Mouse (Mus musculus): ENCODE measurements around the gene Mnx1. TPM values are rescaled to one million over a fixed set of nuclear protein-coding genes. Genes with fewer than 3 reads are reported as not detected.
"Not testable (repeated sequence)": the region's sequence is repeated elsewhere in the genome, so short reads cannot be mapped to it uniquely, and the experiment has no call there.

Gene Mnx1
- polyA plus RNA-seq, 1 experiment, result 0.45 TPM

DNA sequence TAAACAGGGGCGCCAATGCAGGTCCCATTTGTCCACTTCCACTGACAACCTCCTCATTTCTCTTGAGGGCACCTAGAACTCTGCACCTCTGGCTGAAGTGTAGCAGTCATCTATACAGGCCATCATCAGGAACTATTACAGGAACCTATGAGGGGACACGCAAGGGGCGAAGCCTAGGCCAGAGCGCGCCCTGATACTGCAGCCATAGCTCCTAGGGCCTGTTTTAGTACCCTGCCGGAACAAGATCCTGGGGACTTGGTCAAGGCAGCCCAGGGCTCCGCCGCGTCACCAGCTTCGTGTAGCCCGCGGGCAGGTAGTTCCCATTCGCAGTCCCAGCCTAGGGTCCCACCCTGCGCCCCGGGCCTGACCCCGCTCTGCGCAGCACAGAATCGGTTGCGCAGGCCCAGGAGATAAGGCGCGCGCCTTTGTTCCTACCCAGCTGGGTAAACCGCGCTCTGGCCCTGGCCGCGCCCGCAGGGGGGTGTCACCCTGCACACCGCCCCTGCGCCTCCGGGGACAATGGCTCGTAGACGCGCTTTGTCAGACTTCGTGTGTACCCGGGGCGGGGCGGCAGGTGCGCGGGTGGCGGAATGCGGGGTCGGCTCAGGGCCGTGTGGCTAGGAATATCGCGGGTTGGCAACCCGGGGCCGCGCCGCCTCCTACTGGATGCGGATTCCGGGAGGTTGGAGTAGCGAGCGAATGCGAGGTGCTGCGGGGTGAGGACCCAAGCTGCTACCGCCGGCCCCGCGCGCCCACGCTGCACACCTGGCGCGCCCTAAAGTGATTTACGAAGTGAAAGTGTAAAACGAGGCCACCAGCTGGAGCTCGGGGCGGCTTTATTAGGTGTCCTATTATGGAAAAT lies 10.6 kb downstream of the Mnx1 start:
- peak overlapping the region; percentile 63 for H3K4me3 ChIP-seq (ENCODE audit: low read depth, low read length)
- no peak overlapping the region for H3K27ac ChIP-seq (ENCODE audit: insufficient read depth, low read length)
- H3K9ac ChIP-seq (ENCODE audit: low read depth, poor library complexity, severe bottlenecking), result peak overlapping the region; percentile 59
- H3K36me3 ChIP-seq (ENCODE audit: control insufficient read depth, insufficient read depth, low read length, poor library complexity, severe bottlenecking), result no peaks in the 10 kb centered on the region
- H3K4me1 ChIP-seq (ENCODE audit: control insufficient read depth, insufficient read depth, low read length), result no peaks in the 10 kb centered on the region
- H3K27me3 ChIP-seq (ENCODE audit: control insufficient read depth, insufficient read depth, low read length, poor library complexity, severe bottlenecking), result 0 out of 2 replicates have a peak, but pooled peaks cover 4% of the 10 kb centered on the region
- TF ChIP-seq EP300 (IDR thresholded peaks at IDR 0.05; ENCODE audit: insufficient read depth, low read depth, low read length) (peak; percentile 47; the same call in 1 of the 2 replicates), POLR2A (IDR thresholded peaks at IDR 0.05; ENCODE audit: insufficient read depth, low read length) (no peak), CTCF (IDR thresholded peaks at IDR 0.05; ENCODE audit: low read depth, low read length) (no peak)
- no peaks in the 10 kb centered on the region for H3K9me3 ChIP-seq (replicated peaks; ENCODE audit: control insufficient read depth, insufficient read depth, low read length, poor library complexity, severe bottlenecking)

DNA sequence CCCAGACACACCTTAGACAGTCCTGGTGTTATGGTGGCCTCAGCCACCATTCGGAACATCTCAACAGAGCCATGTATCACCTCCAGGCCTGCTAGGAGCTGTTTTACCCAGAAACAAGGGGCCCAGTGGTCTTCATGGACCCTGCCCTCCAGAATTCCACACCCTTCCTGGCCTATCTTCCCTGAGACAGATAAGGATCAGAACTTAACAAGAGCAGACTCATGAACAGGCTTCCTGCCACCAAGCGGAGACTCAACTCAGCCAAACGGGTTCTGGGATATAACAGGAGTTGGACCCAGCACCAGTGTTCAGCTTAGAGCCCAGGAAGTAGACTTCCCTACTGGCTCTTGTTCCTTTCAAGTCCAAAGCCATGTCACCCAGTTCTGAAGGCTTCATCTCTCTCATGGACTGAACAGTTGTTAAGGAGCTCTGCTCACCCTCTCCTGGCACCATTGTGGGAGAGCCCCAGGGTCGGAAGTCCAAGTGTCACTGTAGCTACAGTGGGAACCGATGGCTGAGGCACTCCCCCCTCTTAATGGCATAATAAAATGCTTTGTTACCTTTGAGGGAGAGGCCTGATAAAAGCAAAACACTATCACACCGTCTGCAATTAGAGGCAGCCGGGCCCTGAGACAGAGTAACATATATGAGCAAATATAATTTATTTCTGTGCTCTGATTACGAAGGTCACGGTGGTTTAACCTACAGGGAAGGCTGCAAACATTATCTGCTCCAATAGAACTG lies 15.2 kb downstream of the Mnx1 start:
- Histone ChIP-seq H3K4me3 (ENCODE audit: low read depth, low read length) (no peak overlapping the region), H3K4me1 (ENCODE audit: control insufficient read depth, insufficient read depth, low read length) (no peaks in the 10 kb centered on the region), H3K9ac (ENCODE audit: low read depth, poor library complexity, severe bottlenecking) (no peak overlapping the region), H3K27ac (ENCODE audit: insufficient read depth, low read length) (no peak overlapping the region), H3K36me3 (ENCODE audit: control insufficient read depth, insufficient read depth, low read length, poor library complexity, severe bottlenecking) (0 out of 2 replicates have a peak, but pooled peaks cover 3% of the 10 kb centered on the region), H3K27me3 (ENCODE audit: control insufficient read depth, insufficient read depth, low read length, poor library complexity, severe bottlenecking) (no peaks in the 10 kb centered on the region), H3K9me3 (replicated peaks; ENCODE audit: control insufficient read depth, insufficient read depth, low read length, poor library complexity, severe bottlenecking) (no peaks in the 10 kb centered on the region)
- TF ChIP-seq CTCF (IDR thresholded peaks at IDR 0.05; ENCODE audit: low read depth, low read length) (no peak), POLR2A (IDR thresholded peaks at IDR 0.05; ENCODE audit: insufficient read depth, low read length) (no peak), EP300 (IDR thresholded peaks at IDR 0.05; ENCODE audit: insufficient read depth, low read depth, low read length) (no peak)

DNA sequence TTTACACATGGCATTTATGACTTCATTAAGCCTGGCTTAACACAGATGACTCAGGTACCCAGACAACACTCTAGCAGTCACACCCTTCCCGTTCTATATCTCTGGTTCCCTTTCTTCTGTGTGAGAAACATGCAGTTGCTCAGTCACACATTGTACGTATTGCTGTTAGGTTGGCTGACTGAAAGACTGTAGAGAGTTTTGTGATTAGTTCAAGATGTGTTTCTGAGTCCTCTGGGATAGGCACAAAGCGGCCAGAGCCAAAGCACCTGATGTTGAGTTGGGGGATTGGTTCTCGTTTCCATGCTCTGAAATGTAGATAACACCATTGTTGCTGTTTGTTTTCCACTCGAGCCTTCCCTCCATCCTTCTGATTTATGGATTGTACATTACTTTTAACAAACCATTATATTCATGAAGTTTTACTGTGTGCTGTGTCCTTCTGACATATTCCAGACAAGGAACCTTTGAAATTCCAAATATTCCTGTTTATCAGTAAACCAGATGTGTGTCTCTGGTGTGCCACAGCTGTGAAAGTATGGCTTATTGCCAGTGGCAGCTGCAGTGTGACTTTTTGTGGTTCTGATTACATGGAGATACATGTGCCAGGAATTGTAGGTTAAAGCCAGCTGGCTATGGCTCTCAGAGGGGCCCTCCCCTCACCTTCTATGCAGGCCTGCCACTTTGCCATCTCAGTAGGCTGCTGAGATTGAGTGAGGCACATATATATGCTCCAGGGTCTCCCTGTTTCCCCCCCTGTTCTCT lies 21.2 kb downstream of the Mnx1 start:
- peaks cover 11% of the 10 kb centered on the region; the same call in 1 of the 2 replicates for H3K36me3 ChIP-seq (ENCODE audit: control insufficient read depth, insufficient read depth, low read length, poor library complexity, severe bottlenecking)
- TF ChIP-seq CTCF (IDR thresholded peaks at IDR 0.05; ENCODE audit: low read depth, low read length) (no peak), EP300 (IDR thresholded peaks at IDR 0.05; ENCODE audit: insufficient read depth, low read depth, low read length) (no peak), POLR2A (IDR thresholded peaks at IDR 0.05; ENCODE audit: insufficient read depth, low read length) (no peak)
- no peak overlapping the region for H3K27ac ChIP-seq (ENCODE audit: insufficient read depth, low read length)
- H3K27me3 ChIP-seq (ENCODE audit: control insufficient read depth, insufficient read depth, low read length, poor library complexity, severe bottlenecking), result no peaks in the 10 kb centered on the region
- H3K9me3 ChIP-seq (replicated peaks; ENCODE audit: control insufficient read depth, insufficient read depth, low read length, poor library complexity, severe bottlenecking), result no peaks in the 10 kb centered on the region
- no peaks in the 10 kb centered on the region for H3K4me1 ChIP-seq (ENCODE audit: control insufficient read depth, insufficient read depth, low read length)
- H3K9ac ChIP-seq (ENCODE audit: low read depth, poor library complexity, severe bottlenecking), result no peak overlapping the region
- no peak overlapping the region for H3K4me3 ChIP-seq (ENCODE audit: low read depth, low read length)

DNA sequence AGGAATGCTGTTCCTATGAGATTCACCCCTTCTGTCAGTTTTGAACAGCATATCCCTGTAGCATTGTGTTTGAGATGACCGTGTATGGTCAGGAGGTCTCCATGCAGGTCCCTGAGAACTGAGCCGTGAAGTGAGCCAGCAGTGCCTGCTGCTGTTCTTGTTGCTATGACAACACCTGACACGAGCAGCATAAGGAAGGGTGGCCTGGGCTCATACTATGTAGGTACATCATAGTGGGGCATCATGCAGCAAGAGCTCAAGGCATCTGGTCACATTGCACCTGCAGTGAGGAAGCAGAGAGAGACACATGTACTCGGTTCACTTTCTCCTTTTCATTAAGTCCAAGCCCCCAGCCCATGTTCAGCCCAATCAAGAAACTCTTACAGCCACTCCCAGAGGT lies 25.9 kb downstream of the Mnx1 start:
- no peak overlapping the region for H3K27ac ChIP-seq (ENCODE audit: insufficient read depth, low read length)
- H3K9me3 ChIP-seq (replicated peaks; ENCODE audit: control insufficient read depth, insufficient read depth, low read length, poor library complexity, severe bottlenecking), result no peaks in the 10 kb centered on the region
- peaks cover 40% of the 10 kb centered on the region for H3K36me3 ChIP-seq (ENCODE audit: control insufficient read depth, insufficient read depth, low read length, poor library complexity, severe bottlenecking)
- no peak overlapping the region for H3K4me3 ChIP-seq (ENCODE audit: low read depth, low read length)
- H3K27me3 ChIP-seq (ENCODE audit: control insufficient read depth, insufficient read depth, low read length, poor library complexity, severe bottlenecking), result no peaks in the 10 kb centered on the region
- TF ChIP-seq EP300 (IDR thresholded peaks at IDR 0.05; ENCODE audit: insufficient read depth, low read depth, low read length) (no peak), POLR2A (IDR thresholded peaks at IDR 0.05; ENCODE audit: insufficient read depth, low read length) (no peak), CTCF (IDR thresholded peaks at IDR 0.05; ENCODE audit: low read depth, low read length) (no peak)
- no peaks in the 10 kb centered on the region for H3K4me1 ChIP-seq (ENCODE audit: control insufficient read depth, insufficient read depth, low read length)
- no peak overlapping the region for H3K9ac ChIP-seq (ENCODE audit: low read depth, poor library complexity, severe bottlenecking)

DNA sequence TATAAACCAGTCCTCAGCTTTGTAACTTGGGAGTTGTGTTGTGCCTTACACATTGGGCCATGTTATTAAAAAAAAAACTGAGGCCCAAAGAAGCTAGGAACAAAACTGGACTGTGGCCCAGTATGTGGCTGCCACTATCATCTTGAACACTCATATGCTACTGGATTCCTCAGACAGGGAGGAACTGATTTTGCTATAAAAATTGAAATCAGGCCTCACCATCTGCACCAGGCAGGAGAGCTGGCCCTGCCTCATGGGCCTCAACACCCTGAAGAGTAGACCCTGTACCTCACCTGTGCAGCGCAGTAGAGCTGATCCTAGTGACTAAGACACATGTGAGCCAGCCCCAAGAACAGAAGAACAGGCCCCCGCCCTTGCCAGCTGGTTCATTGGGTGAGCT lies 33.0 kb downstream of the Mnx1 start:
- TF ChIP-seq CTCF (IDR thresholded peaks at IDR 0.05; ENCODE audit: low read depth, low read length) (no peak), POLR2A (IDR thresholded peaks at IDR 0.05; ENCODE audit: insufficient read depth, low read length) (no peak), EP300 (IDR thresholded peaks at IDR 0.05; ENCODE audit: insufficient read depth, low read depth, low read length) (no peak)
- Histone ChIP-seq H3K4me1 (ENCODE audit: control insufficient read depth, insufficient read depth, low read length) (no peaks in the 10 kb centered on the region), H3K27ac (ENCODE audit: insufficient read depth, low read length) (no peak overlapping the region), H3K9me3 (replicated peaks; ENCODE audit: control insufficient read depth, insufficient read depth, low read length, poor library complexity, severe bottlenecking) (no peaks in the 10 kb centered on the region), H3K36me3 (ENCODE audit: control insufficient read depth, insufficient read depth, low read length, poor library complexity, severe bottlenecking) (peaks cover 78% of the 10 kb centered on the region), H3K27me3 (ENCODE audit: control insufficient read depth, insufficient read depth, low read length, poor library complexity, severe bottlenecking) (no peaks in the 10 kb centered on the region), H3K4me3 (ENCODE audit: low read depth, low read length) (no peak overlapping the region), H3K9ac (ENCODE audit: low read depth, poor library complexity, severe bottlenecking) (no peak overlapping the region)

DNA sequence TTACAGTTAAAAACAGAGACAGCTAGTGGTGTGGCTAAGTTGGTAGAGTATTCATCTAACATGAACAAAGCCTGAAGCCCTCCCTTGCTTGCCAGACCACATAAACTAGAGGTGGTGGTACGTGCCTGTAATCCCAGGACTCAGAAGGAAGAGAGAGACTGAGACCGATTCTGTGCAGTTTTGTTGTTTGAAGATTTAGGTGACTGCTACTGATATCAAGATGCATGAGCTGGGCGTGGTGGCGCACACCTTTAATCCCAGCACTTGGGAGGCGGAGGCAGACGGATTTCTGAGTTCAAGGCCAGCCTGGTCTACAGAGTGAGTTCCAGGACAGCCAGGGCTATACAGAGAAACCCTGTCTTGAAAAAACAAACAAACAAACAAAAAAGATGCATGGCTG lies 41.5 kb downstream of the Mnx1 start:
- H3K27ac ChIP-seq (ENCODE audit: insufficient read depth, low read length); H3K9ac ChIP-seq (ENCODE audit: low read depth, poor library complexity, severe bottlenecking); H3K9me3 ChIP-seq (replicated peaks; ENCODE audit: control insufficient read depth, insufficient read depth, low read length, poor library complexity, severe bottlenecking); H3K27me3 ChIP-seq (ENCODE audit: control insufficient read depth, insufficient read depth, low read length, poor library complexity, severe bottlenecking); H3K4me1 ChIP-seq (ENCODE audit: control insufficient read depth, insufficient read depth, low read length); H3K4me3 ChIP-seq (ENCODE audit: low read depth, low read length): not testable (repeated sequence)
- peaks cover 46% of the 10 kb centered on the region for H3K36me3 ChIP-seq (ENCODE audit: control insufficient read depth, insufficient read depth, low read length, poor library complexity, severe bottlenecking)

Measured in ES-Bruce4 (cell line).